Mouse (Mus musculus): ENCODE data around the gene Ubash3b. TPM values are rescaled to one million over a fixed set of nuclear protein-coding genes. Genes with fewer than 3 reads are reported as not detected.

Gene Ubash3b
- polyA plus RNA-seq, 1 experiment = 39.3 TPM

- no peak for DNase-seq
- Histone ChIP-seq H3K27me3 (ENCODE audit: control insufficient read depth, insufficient read depth, low read length) (no peaks in the 10 kb centered on the region), H3K4me3 (replicated peaks; ENCODE audit: insufficient read depth, low read depth, low read length) (no peak overlapping the region), H3K4me1 (ENCODE audit: control insufficient read depth, insufficient read depth, low read length) (peaks cover 21% of the 10 kb centered on the region), H3K27ac (ENCODE audit: insufficient read depth, low read length) (no peak overlapping the region)
- TF ChIP-seq POLR2A (IDR thresholded peaks at IDR 0.05; ENCODE audit: borderline replicate concordance, insufficient read depth, low read length) (no peak), CTCF (IDR thresholded peaks at IDR 0.05; ENCODE audit: borderline replicate concordance, insufficient read depth, low read depth, low read length) (no peak)
- 58% methylated on average over 10 of the region's 10 CpGs for WGBS
These were observed 31.6 kb downstream of the Ubash3b start for GRCm38 (mm10) chr9:41129802-41130480.

GRCm38 (mm10) chr9:41129273-41129672 is 32.2 kb downstream of the Ubash3b start:
- no peak overlapping the region for H3K4me3 ChIP-seq (replicated peaks; ENCODE audit: insufficient read depth, low read depth, low read length)
- DNase-seq = no peak
- no peak for TF ChIP-seq CTCF (IDR thresholded peaks at IDR 0.05; ENCODE audit: borderline replicate concordance, insufficient read depth, low read depth, low read length)
- no peak for TF ChIP-seq POLR2A (IDR thresholded peaks at IDR 0.05; ENCODE audit: borderline replicate concordance, insufficient read depth, low read length)
- H3K27ac ChIP-seq (ENCODE audit: insufficient read depth, low read length) = no peak overlapping the region
- H3K27me3 ChIP-seq (ENCODE audit: control insufficient read depth, insufficient read depth, low read length) = no peaks in the 10 kb centered on the region
- WGBS = 99% methylated on average over 3 of the region's 3 CpGs
- peaks cover 24% of the 10 kb centered on the region for H3K4me1 ChIP-seq (ENCODE audit: control insufficient read depth, insufficient read depth, low read length)

- DNase-seq = no peak
- H3K4me3 ChIP-seq (replicated peaks; ENCODE audit: insufficient read depth, low read depth, low read length) = no peak overlapping the region
- peaks cover 32% of the 10 kb centered on the region for H3K4me1 ChIP-seq (ENCODE audit: control insufficient read depth, insufficient read depth, low read length)
- no peaks in the 10 kb centered on the region for H3K27me3 ChIP-seq (ENCODE audit: control insufficient read depth, insufficient read depth, low read length)
- WGBS = 81% methylated on average over 3 of the region's 3 CpGs
- TF ChIP-seq CTCF (IDR thresholded peaks at IDR 0.05; ENCODE audit: borderline replicate concordance, insufficient read depth, low read depth, low read length) (no peak), POLR2A (IDR thresholded peaks at IDR 0.05; ENCODE audit: borderline replicate concordance, insufficient read depth, low read length) (no peak)
- no peak overlapping the region for H3K27ac ChIP-seq (ENCODE audit: insufficient read depth, low read length)
These were observed 34.8 kb downstream of the Ubash3b start for GRCm38 (mm10) chr9:41126723-41127122.

- no peak overlapping the region for H3K27ac ChIP-seq (ENCODE audit: insufficient read depth, low read length)
- DNase-seq = peak in 1 of 2 experiments; percentile 52
- WGBS = 49% methylated on average over 6 of the region's 6 CpGs
- no peak overlapping the region for H3K4me3 ChIP-seq (replicated peaks; ENCODE audit: insufficient read depth, low read depth, low read length)
- peaks cover 38% of the 10 kb centered on the region for H3K4me1 ChIP-seq (ENCODE audit: control insufficient read depth, insufficient read depth, low read length)
- TF ChIP-seq CTCF (IDR thresholded peaks at IDR 0.05; ENCODE audit: borderline replicate concordance, insufficient read depth, low read depth, low read length) (no peak), POLR2A (IDR thresholded peaks at IDR 0.05; ENCODE audit: borderline replicate concordance, insufficient read depth, low read length) (no peak)
- no peaks in the 10 kb centered on the region for H3K27me3 ChIP-seq (ENCODE audit: control insufficient read depth, insufficient read depth, low read length)
These were observed 37.2 kb downstream of the Ubash3b start for GRCm38 (mm10) chr9:41124305-41124704.

GRCm38 (mm10) chr9:41122390-41123110 is 38.9 kb downstream of the Ubash3b start:
- no peaks in the 10 kb centered on the region for H3K27me3 ChIP-seq (ENCODE audit: control insufficient read depth, insufficient read depth, low read length)
- peaks cover 44% of the 10 kb centered on the region for H3K4me1 ChIP-seq (ENCODE audit: control insufficient read depth, insufficient read depth, low read length)
- TF ChIP-seq POLR2A (IDR thresholded peaks at IDR 0.05; ENCODE audit: borderline replicate concordance, insufficient read depth, low read length) = no peak
- TF ChIP-seq CTCF (IDR thresholded peaks at IDR 0.05; ENCODE audit: borderline replicate concordance, insufficient read depth, low read depth, low read length) = no peak
- peak overlapping the region; percentile 86; the same call in 1 of the 2 replicates for H3K27ac ChIP-seq (ENCODE audit: insufficient read depth, low read length)
- DNase-seq = peak; percentile 67 to 78
- H3K4me3 ChIP-seq (replicated peaks; ENCODE audit: insufficient read depth, low read depth, low read length) = no peak overlapping the region
- WGBS = 25% methylated on average over 11 of the region's 11 CpGs

- no peak for TF ChIP-seq CTCF (IDR thresholded peaks at IDR 0.05; ENCODE audit: borderline replicate concordance, insufficient read depth, low read depth, low read length)
- no peak for TF ChIP-seq POLR2A (IDR thresholded peaks at IDR 0.05; ENCODE audit: borderline replicate concordance, insufficient read depth, low read length)
- Histone ChIP-seq H3K27ac (ENCODE audit: insufficient read depth, low read length) (peak overlapping the region; percentile 58; the same call in 1 of the 2 replicates), H3K4me3 (replicated peaks; ENCODE audit: insufficient read depth, low read depth, low read length) (no peak overlapping the region), H3K27me3 (ENCODE audit: control insufficient read depth, insufficient read depth, low read length) (no peaks in the 10 kb centered on the region), H3K4me1 (ENCODE audit: control insufficient read depth, insufficient read depth, low read length) (peaks cover 49% of the 10 kb centered on the region)
- 26% methylated on average over 6 of the region's 6 CpGs for WGBS
- peak in 1 of 2 experiments; percentile 61 for DNase-seq
These were observed 39.7 kb downstream of the Ubash3b start for GRCm38 (mm10) chr9:41121701-41122354.

GRCm38 (mm10) chr9:41119958-41120357 is 41.5 kb downstream of the Ubash3b start:
- no peak for DNase-seq
- no peak overlapping the region for H3K4me3 ChIP-seq (replicated peaks; ENCODE audit: insufficient read depth, low read depth, low read length)
- peaks cover 52% of the 10 kb centered on the region for H3K4me1 ChIP-seq (ENCODE audit: control insufficient read depth, insufficient read depth, low read length)
- 84% methylated on average over 6 of the region's 6 CpGs for WGBS
- no peak overlapping the region for H3K27ac ChIP-seq (ENCODE audit: insufficient read depth, low read length)
- no peaks in the 10 kb centered on the region for H3K27me3 ChIP-seq (ENCODE audit: control insufficient read depth, insufficient read depth, low read length)
- no peak for TF ChIP-seq POLR2A (IDR thresholded peaks at IDR 0.05; ENCODE audit: borderline replicate concordance, insufficient read depth, low read length)
- no peak for TF ChIP-seq CTCF (IDR thresholded peaks at IDR 0.05; ENCODE audit: borderline replicate concordance, insufficient read depth, low read depth, low read length)
